Mouse (Mus musculus): ENCODE measurements around the gene Syt6.

The Syt6 gene

DNA sequence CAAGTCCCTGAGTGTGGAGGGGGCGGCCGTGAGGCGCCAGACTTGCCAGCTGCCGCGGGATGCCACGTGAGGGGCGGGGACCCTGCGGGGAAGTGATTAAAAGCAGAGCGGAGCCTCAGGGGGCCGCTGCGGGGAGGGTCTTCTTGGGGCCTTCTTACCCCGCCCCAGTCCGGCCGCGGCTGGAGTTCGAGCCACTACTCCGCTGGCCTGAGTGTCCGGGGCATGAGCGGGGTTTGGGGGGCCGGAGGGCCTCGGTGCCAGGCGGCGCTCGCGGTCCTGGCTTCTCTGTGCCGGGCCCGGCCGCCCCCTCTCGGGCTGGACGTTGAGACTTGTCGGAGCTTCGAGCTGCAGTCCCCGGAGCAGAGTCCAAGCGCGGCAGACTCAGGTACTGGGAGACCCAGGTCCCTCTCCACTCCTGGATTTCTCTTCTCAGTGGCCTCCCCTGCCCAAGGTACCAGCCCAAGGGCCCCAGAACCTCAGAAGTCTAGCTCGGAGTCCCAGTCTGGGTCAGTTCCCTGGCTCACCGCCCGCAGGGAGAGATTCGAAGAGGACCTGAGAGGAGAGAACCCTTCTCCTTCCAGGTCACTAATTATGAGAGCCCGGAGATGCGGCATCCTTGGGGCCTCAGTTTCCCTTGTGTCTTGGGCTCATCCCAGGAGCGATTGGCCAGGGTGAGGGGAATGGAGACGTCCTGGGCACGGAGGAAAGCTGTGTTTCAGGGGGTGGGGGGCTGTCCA is at the start of gene Syt6:
Gene Syt6 (plus strand): TSS at position 76 of the 737 bp plus-strand sequence.
- DNase-seq (ENCODE audit: extremely low read depth, low read depth, low spot score): no peak

DNA sequence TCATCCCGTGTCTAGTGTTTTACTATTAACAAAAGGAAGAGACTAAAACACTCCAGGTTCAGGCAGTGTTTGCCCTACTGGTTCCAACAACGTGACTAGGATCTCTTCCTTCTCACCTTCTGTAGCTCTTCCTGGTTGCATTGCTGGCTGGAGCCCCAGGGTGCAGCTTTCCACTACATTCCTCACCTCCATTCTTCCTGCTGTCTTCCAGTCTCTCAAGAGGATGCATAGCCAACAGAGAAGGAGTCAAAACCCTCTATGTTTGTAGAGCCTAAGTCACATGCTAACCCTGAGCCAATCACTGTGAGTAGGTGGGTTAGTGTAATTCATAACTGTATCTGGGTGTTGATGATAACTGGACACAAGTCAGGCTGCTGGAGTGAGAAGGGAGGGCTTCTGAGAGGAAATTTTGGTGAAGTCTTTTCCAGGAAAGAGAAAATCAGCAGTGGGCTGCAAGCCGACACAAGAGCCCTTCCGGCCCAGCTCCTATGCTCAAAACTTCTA is 48.8 kb upstream of the Syt6 start:
- no peak for DNase-seq (ENCODE audit: extremely low read depth, low read depth, low spot score)

DNA sequence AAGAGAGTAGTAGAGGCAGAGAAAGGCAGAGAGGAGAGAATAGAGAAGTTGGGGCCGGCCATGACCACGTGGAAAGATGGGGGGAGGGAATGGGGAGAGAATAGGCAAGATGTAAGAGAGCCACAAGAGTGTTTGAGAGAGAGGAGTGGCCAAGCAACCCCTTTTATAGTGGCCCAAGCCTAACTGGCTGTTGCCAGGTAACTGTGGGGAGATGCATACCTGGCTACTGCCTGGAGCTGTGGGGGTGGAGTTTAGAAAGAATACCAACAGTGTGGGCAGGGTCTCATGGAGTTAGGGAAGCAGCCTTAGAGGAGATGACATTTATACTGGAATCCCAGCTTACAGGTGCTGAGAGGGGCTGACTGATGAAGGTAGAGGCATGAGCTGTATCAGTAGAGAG is 48.2 kb upstream of the Syt6 start:
- DNase-seq (ENCODE audit: extremely low read depth, low read depth, low spot score): no peak

DNA sequence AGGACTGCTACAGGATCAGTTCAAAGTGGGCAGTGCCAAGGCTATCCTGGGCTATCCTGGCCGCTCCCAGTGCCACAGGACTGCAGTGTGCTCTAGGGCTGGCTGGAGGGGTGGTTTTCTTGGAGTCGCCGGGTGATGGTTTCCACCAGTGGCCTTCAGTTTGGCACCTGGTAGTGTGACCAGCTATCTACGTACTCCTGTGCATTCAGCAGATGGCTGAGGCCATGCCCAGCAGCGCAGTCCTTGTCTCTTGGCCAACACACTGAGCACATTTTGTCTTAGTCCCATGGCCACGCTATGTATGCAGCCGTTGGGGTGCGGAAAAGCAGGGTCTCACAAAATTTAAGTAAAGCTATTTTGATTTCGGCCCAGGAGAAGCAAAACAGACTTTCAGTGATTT is 41.0 kb upstream of the Syt6 start:
- no peak for DNase-seq (ENCODE audit: extremely low read depth, low read depth, low spot score)

DNA sequence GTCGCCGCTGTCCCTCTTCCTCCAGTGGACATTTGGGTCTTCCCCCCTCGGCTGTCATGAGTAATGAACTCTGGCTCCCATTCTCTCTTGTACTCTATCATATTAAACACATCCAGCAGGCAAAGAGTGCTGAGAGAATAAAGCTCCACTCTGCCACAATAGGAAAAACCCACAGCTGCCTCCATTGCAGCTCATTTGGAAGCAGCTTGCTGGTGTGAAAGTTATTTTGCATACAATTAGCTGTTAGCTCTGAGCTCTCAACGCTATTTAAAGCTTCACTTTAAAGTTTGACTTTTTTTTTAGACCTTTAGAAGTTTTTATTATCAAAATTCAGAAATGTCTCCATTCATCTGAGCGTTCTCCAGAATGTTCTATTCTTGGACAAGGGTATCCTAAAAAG is 39.8 kb upstream of the Syt6 start:
- DNase-seq (ENCODE audit: extremely low read depth, low read depth, low spot score): no peak

DNA sequence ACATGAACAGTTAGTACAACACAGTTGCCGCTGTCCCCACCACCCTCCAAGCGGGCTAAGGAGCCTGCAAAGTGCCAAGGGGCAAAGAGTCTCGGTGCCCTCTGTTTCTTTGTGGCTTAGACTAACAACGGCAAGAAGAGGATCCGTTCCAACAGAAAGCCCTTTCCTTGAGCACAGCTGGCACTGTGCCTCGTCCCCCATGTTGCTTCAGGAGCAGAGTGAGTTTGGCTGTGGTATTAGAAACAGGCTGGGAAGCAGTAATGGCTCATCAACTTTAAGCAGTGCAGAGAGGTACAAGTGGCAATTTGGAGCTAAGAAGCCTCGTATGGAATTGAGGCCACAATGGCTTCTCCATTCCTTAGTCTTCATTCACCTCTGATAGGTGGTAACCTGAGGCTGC is 35.9 kb upstream of the Syt6 start:
- no peak for DNase-seq (ENCODE audit: extremely low read depth, low read depth, low spot score)

DNA sequence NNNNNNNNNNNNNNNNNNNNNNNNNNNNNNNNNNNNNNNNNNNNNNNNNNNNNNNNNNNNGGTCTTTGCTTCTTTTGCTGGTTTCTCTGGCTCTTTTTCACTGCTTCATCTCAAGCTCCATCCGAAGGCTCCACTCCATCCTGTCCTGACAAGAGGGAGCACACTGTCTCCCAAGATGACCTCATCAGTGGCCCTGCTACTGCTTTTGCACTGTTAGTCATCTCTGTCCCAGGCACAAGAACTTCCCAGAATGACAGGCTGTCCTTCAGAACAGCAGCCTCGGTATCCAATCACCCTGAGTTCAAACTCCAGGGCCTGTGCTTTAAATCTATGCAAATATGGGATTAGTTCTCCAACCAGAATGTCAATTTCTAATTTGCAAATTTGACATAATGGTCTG is 28.9 kb upstream of the Syt6 start:
- no peak for DNase-seq (ENCODE audit: extremely low read depth, low read depth, low spot score)

DNA sequence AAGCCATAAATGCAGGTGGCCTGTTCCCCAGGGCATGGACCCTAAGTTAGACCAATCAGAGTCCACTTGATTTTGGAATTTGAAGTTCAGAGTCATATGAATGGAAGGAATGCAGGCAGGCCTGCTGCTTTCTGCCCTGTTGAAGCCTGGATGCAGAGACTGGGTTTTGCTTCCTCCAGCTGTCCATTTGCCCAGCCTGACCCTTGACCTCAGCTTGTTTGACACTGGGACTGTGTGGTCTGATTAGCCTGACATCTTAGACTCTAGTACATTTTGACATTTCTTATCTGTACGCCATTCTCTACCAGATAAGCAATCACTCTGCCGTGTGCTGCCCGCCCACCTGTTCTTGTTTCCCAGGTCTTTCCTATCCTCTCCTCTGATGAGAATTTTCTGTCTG is 28.4 kb upstream of the Syt6 start:
- DNase-seq (ENCODE audit: extremely low read depth, low read depth, low spot score): no peak

DNA sequence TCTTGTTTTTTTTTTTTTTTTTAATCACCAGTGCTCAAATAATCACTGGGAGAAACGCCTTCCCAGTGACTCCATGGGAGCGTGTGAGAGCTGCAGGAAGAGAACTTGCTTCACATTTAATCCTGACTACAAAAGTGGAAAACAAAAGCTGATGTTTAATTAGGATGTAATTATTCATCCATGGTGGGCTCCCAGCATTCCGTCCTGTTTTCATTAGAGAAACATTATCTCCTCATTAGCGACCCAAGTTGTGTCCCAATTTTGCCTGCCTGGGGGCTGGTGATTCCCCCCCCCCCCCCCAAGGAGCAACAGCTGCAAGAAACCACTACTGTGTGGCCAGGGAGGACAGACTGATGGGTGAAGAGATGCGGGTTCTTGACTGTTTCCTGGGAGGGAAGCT is 24.8 kb upstream of the Syt6 start:
- DNase-seq (ENCODE audit: extremely low read depth, low read depth, low spot score): no peak

DNA sequence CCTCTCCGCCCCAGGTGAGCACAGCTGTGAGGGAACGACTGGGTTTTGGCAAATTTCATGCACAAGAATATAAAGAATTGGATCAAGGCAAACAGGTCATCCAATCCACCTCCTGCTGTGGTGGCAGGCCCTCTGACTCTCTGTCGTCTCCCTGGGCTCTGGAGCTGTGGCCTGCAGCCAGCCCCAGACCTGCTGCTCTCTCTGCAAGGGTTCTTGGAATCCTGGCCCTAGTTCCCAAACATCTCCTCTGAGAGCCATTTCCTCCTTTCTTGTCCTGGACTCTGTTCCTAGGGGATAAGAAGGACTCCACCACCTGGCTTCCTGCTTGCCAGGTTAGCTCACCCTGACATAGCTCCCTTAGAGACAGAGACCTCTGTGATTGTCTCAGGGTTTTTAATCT is 7.8 kb upstream of the Syt6 start:
- DNase-seq (ENCODE audit: extremely low read depth, low read depth, low spot score): no peak

DNA sequence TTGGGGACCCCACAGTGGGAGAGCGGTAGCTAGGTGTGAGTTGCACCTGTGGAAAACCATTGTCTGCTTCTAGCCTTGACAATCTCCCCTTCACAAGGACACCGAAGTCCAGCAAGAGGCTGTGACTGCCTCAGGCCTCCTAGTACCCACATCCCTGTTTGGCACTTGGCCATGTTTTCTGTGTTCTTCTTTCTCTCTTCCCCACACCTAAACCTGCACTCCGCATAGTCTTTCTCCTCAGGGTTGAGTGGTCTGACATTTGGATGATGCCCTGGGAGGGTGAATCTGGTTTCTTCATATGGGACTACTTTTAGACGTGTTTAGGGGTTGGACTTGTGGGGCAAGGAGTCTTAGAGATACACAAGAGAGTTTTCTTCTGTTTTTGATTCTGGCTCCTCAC is 2.5 kb upstream of the Syt6 start:
- no peak for DNase-seq (ENCODE audit: extremely low read depth, low read depth, low spot score)

DNA sequence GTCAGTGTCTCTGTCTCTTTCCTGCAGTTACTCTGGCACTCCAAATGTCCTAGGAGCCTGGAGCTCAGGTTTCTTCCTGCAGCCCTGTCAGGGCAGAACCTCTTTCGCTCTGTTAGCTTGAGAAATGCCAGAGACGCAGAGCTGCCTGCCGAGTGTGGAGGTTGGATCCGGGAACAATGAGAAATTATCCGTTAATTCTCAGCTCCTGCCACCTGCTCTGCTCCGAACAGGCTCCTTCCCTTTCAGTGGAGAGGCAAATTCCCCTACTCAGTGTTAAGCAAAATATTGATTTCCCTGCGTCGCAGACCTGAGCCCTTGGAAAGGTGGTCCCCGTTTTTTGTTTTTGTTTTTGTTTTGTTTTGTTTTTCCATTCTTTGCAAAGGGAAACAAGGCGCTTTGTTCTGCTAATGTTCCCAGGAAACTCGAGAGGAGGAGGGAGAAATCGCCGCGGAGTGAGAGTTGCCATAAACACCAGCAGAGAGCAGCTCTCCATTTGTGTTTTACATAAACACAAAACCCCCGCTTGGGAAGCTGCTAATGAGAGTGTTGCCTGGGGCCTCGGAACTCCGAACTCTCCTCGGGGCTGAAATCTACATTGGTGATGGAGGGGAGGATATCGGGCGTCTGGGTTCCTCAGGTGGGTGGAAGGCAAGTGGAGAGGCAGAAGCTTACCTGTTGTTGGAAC is 1.8 kb upstream of the Syt6 start:
- DNase-seq (ENCODE audit: extremely low read depth, low read depth, low spot score): no peak

DNA sequence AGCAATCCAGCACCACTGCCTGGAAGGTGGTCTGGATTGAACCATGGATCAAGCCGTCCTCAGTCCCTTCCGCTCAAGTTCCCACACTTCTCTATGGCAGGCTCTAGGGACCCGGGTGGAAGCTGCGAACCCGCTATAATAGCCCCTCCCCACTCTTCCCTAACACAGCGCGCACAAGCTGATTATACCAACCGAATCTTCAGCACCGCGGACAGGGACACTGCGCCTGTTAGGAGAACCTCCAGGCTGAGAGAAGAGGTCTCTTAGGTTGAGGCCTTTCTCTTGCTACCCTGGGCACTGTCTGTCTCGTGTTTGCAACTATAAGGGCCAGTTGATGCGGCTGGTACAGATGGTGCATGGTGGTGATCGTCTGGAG is 1.3 kb upstream of the Syt6 start:
- DNase-seq (ENCODE audit: extremely low read depth, low read depth, low spot score): no peak

DNA sequence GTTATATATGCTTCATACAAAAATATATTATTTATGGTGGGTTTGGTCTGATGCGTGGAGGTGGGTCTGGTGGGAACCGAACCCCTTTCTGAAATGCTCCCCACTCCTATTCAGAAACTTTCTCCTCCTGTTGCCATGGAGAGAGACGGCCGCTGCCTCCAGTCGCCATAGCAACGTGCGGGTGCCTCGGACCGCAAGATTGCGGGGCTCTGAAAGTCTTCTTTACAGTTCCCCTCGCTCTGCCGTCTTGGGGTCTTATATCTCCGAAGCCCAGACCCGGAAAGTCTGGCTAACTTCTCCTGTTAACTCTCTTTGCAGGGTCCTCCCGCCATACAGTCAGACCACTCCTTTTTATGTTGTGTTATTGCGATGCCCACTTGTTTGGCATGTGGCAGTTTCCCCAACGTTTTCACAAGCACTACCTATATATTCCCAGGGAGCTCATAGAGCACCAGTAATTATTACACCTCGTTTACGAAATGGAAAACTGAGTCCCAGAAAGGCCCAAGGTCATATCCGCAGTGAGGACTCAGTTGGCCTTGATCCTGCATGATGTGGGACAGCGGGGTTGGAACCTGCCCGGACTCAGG is 370 bp upstream of the Syt6 start:
- no peak for DNase-seq (ENCODE audit: extremely low read depth, low read depth, low spot score)

DNA sequence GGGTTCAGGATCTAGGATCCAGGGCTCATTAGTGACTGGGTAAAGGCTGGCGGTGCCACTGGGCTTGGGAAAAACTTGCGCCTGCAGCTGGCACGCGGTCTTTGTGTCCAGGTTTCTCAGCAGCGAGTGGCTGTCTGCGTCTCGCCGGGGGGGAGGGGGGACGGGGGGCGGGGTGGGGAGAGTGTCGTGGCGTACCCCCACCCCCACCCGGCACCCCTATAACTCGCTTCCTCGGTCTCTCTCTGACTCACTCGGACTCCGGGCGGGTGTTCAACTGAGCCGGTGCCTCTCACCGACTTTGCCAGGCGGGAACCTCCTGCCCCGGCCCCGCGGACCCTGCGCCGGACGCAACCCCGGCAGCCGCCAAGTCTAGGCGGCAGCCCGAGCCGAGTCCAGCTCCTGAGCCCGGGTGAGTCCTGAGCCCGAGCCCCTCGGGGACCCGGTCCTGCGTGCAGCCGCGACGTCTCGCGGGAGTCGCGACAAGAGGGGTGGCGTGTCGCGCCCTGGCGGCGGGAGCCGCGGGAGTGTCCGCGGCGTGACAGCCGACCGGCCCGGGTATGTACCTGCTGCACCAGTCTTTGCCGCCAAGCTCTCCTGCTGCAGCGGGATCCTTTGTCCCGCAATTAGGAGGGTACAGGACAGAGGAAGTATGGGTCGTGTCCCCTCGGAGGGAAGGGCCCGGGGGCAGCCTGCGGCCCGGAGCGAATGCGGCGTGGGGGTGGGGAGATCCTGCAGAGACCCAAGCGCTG is 1.0 kb downstream of the Syt6 start:
- DNase-seq (ENCODE audit: extremely low read depth, low read depth, low spot score): no peak

DNA sequence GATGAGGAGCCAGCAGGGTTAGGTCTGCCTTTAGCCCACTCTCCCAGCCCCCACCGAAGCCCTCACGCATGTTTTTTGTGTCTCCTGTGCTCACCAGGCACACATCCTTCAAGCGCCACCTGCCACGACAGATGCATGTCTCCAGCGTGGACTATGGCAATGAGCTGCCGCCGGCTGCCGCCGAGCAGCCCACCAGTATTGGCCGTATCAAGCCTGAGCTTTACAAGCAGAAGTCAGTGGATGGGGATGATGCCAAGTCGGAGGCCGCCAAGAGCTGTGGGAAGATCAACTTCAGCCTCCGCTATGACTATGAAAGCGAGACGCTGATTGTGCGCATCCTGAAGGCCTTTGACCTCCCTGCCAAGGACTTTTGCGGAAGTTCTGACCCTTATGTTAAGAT is 12.1 kb downstream of the Syt6 start:
- no peak for DNase-seq (ENCODE audit: extremely low read depth, low read depth, low spot score)

DNA sequence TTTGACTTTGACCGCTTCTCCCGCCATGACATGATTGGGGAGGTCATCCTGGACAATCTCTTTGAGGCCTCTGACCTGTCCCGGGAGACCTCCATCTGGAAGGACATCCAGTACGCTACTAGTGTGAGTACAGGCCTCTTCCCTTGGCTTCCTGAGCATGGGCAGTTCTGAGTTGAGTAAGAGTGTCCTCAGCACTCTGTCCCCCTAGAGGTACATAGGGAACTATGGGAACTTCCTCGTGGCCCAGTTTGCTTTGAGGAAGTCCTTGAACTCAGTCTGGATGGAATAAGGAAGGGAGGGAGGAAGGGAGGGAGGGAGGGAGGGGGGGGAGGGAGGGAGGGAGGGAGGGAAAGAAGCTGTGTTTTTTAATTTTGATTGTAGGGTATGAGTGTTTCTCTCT is 12.6 kb downstream of the Syt6 start:
- no peak for DNase-seq (ENCODE audit: extremely low read depth, low read depth, low spot score)

DNA sequence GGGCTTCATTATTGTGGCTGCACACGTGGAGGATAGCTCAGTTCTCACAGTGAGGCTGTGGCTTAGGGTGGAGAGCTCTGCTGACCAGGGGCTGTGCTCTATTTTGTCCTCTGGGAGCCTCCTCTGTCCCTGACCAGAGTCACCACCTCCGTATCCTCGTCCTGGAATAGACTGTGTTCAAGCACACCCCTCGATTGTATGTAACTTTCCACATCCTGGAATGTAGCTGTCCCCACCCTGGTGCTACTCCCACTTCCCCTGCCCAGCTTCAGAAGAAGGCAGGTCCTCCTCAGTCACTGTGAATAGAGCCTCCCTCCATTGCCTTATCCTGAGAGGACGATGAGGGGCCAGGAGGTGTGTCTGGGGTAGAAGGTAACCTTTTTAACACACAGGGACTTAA is 14.6 kb downstream of the Syt6 start:
- DNase-seq (ENCODE audit: extremely low read depth, low read depth, low spot score): no peak

DNA sequence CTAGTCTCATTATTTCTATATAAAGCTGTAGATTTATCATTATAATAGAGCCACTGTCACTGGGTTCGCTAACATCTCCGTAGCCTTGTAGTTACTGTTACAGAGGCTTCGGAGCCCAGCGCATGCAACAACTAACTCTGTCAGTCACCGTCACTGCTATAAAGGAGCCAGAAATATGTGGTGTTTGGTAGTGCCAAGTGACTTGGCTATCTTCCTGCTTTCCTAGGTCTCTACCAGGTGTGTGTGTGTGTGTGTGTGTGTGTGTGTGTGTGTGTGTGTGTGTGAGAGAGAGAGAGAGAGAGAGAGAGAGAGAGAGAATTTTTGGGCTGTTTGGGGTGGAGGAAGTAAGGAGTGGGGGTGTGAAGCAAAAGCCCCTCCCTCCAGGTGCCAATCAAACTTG is 17.6 kb downstream of the Syt6 start:
- DNase-seq (ENCODE audit: extremely low read depth, low read depth, low spot score): no peak

DNA sequence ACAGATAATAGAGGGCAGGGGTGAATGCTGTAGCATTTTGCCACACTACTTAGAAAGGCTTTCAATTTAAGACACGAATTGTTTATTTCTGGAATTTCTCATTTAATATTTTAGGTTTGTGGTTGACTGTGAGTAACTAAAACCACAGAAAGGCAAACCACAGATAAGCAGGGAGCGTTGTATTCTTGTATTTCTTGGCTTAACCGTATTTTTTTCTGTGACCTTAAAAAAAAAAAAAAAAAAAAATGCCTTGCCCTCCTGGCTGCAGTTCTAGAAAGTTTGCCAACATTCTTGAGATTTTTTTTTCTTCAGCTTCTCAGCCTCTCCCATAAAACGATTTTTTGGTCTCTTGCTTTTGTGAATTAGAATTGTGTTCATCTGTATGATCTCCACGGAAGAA is 18.6 kb downstream of the Syt6 start:
- no peak for DNase-seq (ENCODE audit: extremely low read depth, low read depth, low spot score)

DNA sequence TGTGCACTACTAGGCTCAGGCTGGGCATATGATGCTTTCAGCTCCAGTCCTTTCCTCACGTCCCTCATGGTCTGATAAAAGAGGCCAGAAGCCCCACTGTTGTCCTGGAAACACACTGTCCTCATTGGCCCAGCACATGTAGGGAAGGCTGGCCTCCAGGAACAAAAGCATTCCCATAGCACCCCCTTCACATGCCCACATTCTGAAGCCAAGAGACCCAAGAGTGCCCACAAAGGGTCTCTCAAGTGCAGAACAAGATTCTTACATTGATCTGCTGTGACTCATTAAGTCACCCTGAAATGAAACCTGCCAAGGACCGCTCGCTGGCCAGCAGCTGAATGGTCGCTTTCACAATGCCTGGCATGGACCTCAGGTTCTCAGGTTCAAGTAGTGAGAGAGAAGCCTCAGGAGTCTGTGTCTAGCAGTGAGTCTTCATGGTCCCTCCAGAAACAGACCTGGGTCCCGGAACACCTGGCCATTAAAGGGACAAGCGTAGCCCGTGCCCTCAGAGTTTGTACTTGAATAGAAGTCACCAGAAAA is 20.3 kb downstream of the Syt6 start:
- DNase-seq (ENCODE audit: extremely low read depth, low read depth, low spot score): no peak

Measured in fat pad, adult 2 months (tissue).